Mouse (Mus musculus) left cerebral cortex, adult 11 months (tissue): ENCODE results near the gene Gpr146.

Source experiments
- DNase-seq: peaks from one replicate; pipeline ENCODE4 v3.0.0; 2022; ENCODE audit warnings: low spot score

Gene Gpr146

DNA sequence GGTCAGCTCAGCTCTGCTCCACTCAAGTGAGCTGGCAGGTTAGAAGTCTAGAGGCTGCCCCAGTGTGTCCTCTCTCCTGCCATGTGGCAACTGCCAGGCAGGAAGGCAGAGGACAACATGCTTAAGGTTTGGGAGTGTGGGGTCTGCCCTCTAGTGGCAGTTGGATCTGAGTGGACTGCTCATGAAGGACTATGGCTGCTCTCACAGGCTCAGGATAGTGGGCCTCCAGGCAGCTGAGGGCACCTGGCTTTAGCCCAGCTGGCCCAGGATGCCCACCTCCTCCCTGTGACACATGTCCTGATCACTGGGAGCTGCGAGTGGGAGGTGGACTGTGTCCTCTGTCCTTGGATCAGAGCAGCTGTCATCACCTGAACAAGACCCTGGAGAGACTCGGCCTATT lies 18.8 kb upstream of the Gpr146 start:
- DNase-seq = no peak

DNA sequence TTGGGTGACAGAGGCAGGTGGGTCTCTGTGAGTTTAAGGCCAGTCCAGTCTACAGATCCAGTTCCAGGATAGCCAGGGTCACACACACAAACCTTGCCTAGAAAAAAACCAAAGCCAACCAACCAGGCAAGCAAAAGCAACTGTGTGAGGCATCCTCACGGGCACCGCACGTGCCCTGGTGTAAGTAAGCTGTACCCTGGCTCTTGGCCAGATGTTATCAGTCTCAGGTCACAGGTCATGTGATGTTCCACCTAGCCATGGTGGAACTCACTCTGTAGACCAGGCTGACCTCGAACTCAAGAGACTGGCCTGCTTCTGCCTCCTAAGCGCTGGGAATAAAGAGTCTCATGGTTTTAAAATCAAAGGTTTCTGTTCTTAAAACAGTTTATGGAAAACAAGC lies 18.3 kb upstream of the Gpr146 start:
- no peak for DNase-seq

GRCm38 (mm10) chr5:139363858-139364257 lies 13.6 kb upstream of the Gpr146 start:
- DNase-seq = no peak

GRCm38 (mm10) chr5:139364260-139364910 lies 13.1 kb upstream of the Gpr146 start:
- DNase-seq = peak; percentile 75

- no peak for DNase-seq
Observed at GRCm38 (mm10) chr5:139364911-139365571, 12.5 kb upstream of the Gpr146 start.

- no peak for DNase-seq
Observed at GRCm38 (mm10) chr5:139365827-139366226, 11.7 kb upstream of the Gpr146 start.

- no peak for DNase-seq
Observed at GRCm38 (mm10) chr5:139366484-139366883, 11.0 kb upstream of the Gpr146 start.

DNA sequence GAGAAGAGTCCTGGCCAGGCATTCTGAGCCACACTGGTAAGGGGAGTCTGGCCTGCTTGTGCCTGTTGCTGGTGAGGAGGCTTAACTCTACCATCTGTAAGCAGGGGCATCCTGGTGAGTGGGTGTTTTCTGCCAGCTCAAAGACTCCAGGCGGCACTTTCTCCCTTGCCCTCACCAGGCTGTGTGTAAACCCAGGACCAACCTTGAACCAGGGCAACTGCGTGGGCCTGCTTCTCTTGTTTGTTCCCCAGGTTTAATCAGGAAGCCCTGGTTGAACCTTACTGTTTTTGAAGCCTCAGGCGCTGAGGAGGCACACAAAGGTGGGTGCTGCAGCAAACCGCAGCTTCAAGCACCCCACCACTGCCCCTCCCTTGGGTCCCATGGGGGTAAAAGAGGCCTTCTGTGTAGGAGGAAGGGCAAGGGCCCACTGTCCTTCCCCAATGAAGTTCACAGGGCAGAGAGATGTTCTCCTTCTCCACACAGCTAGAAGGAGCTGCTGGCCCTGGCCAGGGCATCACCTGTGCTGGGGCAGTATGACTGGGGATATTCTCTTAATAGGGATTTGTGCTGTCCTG lies 9.5 kb upstream of the Gpr146 start:
- DNase-seq = no peak

GRCm38 (mm10) chr5:139368638-139369320 lies 8.7 kb upstream of the Gpr146 start:
- no peak for DNase-seq

DNA sequence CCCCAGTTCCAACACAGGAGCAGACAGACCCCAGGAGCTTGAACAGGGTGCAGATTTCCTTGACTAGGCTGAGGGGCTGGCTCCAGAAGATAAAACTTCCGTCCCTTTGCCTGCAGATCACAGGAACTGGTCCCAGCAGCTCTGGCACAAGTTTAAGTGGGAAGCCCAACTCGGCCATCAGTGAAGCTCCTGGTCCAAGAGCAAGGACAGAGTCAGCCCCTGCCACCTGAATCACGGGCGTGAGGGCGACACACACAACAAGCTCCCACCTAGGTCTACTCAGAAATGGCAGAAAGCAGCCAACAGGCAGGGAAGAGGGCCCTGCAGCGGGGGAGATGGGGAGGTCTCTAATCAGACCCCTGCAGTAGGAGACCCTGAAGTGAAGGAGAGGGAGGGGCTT lies 7.2 kb upstream of the Gpr146 start:
- DNase-seq = no peak

- DNase-seq = no peak
Observed at GRCm38 (mm10) chr5:139371118-139371517, 6.4 kb upstream of the Gpr146 start.

GRCm38 (mm10) chr5:139371631-139372401 lies 5.7 kb upstream of the Gpr146 start:
- DNase-seq = peak; percentile 83

- DNase-seq = no peak
Observed at GRCm38 (mm10) chr5:139373126-139373525, 4.4 kb upstream of the Gpr146 start.

- no peak for DNase-seq
Observed at GRCm38 (mm10) chr5:139373889-139374444, 3.5 kb upstream of the Gpr146 start.

DNA sequence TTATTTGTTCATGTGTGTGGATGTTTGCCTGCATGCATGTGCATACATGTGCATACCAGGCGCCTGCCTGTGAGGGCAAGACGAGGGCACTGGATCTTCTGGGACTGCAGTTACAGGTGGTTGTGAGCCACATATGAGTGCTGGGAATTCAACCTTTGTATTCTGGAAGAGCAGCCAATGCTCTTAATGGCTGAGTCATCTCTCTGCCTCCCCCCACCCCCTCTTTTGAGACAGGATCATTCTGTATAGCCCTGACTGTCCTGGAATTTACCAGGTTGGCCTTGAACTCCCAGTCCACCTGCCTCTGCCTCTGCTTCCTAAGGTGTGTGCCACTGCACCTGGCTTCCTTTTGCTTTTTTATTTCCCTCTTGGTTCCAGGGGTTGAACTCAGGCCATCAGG lies 2.7 kb upstream of the Gpr146 start:
- no peak for DNase-seq

GRCm38 (mm10) chr5:139378271-139378556 lies 717 bp downstream of the Gpr146 start:
- no peak for DNase-seq

- DNase-seq = no peak
Observed at GRCm38 (mm10) chr5:139378986-139379629, 1.6 kb downstream of the Gpr146 start.

DNA sequence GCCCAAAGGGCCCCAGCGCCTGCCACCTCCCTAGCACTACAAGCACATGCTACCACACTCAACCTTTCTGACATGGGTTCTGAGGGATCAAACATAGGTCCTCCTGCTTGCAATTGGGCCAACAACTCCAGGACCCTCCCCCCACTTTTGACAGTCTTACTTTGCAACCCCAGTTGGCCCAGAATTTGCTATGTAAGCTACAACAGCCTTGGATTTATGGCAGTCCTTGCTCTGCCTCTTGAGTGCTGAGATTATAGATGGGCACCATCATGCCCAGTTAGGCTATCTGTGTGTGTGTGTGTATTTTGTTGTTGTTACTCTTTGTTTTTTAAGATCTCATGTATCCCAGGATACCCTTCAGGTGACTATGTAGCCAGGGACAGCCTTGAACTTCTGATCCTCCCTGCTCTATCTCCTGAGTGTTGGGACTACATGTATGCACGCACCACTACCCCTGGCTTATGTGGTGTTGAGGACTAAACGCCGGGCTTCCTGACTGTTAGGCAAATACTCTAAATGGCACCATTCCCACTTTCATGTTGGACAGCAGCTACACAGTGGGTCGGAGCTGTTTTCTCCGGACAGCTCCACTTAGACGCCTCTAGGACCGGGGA lies 2.4 kb downstream of the Gpr146 start:
- no peak for DNase-seq

DNA sequence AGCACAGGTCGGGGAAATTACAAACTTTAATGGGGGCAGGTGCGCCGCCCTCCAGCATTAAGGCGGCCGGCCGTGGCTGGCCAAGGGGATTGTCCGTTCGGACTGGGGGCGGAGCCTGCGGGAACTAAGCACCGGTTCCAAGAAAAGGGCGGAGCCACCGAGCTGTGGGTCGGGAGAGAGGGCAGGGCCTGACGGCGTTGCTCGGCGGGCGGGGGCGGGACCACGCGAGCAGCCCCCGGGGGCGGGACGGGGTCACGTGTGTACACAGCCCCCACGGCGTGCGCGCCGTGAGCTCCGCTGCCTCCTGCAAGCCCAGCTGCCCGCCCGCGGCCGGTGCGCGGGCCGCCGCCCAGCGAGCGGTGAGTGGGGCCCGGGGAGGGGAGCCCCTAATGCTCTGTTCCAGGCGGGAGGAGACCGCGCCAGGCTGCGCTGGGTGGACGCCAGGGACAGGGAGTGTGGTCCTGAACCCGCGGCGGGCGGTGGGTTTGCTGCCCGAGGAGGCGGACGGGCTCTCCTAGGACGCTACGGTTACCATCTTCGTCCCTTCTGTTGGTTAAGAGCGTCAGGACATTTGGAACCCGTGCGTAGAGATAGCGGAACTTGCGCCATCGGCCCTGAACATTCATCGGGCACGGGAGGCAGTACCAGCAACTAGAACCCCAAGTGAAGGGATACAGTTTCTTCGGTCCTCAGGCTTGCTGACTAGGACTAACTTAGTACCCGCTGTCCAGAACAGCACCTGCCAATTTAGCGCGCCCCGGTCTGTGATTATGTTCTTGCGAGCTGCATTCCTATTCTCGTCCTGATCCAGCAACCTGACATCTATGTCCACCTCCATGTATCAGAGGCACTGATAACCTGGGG lies 3.1 kb downstream of the Gpr146 start:
- peak; percentile 84 for DNase-seq
